Mouse (Mus musculus) intestine, embryonic 16.5 days (tissue): ENCODE results near the gene Camta1. TPM values are rescaled to one million over a fixed set of nuclear protein-coding genes. Genes with fewer than 3 reads are reported as not detected.

Experiments
- ATAC-seq: fragments of 200-750 bp; cut with Nextera tagmentation; 2 replicates; pipeline ENCODE4 v1.8.0; 2017; ENCODE audit warnings: moderate TSS enrichment, moderate library complexity
- H3K27ac ChIP-seq: fragments of 300-500 bp; sonication (generic); 2 replicates; pipeline ENCODE4 v1.5.1; 2014; ENCODE audit warnings: mild to moderate bottlenecking, low read length
- H3K27me3 ChIP-seq: fragments of 300-500 bp; sonication (generic); replicated peaks from 2 replicates; pipeline ENCODE4 v1.6.1; 2014; ENCODE audit warnings: low read length, control low read depth, mixed read lengths; ENCODE audit not compliant: control insufficient read depth, insufficient read depth
- H3K36me3 ChIP-seq: fragments of 300-500 bp; sonication (generic); 2 replicates; pipeline ENCODE4 v1.6.1; 2014; ENCODE audit warnings: low read length, control low read depth; ENCODE audit not compliant: control insufficient read depth, insufficient read depth
- H3K4me1 ChIP-seq: fragments of 300-500 bp; sonication (generic); 2 replicates; pipeline ENCODE4 v1.6.1; 2014; ENCODE audit warnings: low read length, control low read depth, mixed read lengths; ENCODE audit not compliant: control insufficient read depth, insufficient read depth
- H3K4me2 ChIP-seq: fragments of 300-500 bp; sonication (generic); 2 replicates; pipeline ENCODE4 v1.6.1; 2014; ENCODE audit warnings: low read depth, low read length, control low read depth
- H3K4me3 ChIP-seq: fragments of 300-500 bp; sonication (generic); 2 replicates; pipeline ENCODE4 v1.5.1; 2014; ENCODE audit warnings: mild to moderate bottlenecking, low read length
- H3K9ac ChIP-seq: fragments of 300-500 bp; sonication (generic); 2 replicates; pipeline ENCODE4 v1.6.1; 2014; ENCODE audit warnings: low read depth, low read length
- H3K9me3 ChIP-seq: fragments of 300-500 bp; sonication (generic); 2 replicates; pipeline ENCODE4 v1.6.1; 2016; ENCODE audit warnings: low read length, control low read depth; ENCODE audit not compliant: control insufficient read depth
- WGBS: fragments of 180-500 bp; shearing (Covaris S2); extraction: QIAGEN DNeasy Blood & Tissue Kit; methylation state at CpG from one replicate; pipeline ENCODE4 v1.1.7; 2014; 5-methylcytosine and 5-hydroxymethylcytosine counted together
- polyA plus RNA-seq: library from polyadenylated mRNA; unstranded; fragments of >200 nt; fragmentation: Nextera tagmentation; extraction: Ambion mirVana; gene quantifications from 2 replicates; pipeline ENCODE4 v1.2.1, GENCODE M21; 2015

The Camta1 gene
- polyA plus RNA-seq, 1 experiment from 2014 or later: 69.1 TPM

- Histone ChIP-seq H3K4me2 (no peak overlapping the region), H3K27me3 (no peaks in the 10 kb centered on the region), H3K36me3 (no peaks in the 10 kb centered on the region), H3K4me3 (no peak overlapping the region), H3K4me1 (no peaks in the 10 kb centered on the region), H3K9ac (no peak overlapping the region), H3K9me3 (no peaks in the 10 kb centered on the region), H3K27ac (no peak overlapping the region)
- WGBS: 47% methylated on average over 8 of the region's 8 CpGs
- no peak for ATAC-seq
These were observed 266.6 kb downstream of the Camta1 start for GRCm38 (mm10) chr4:151595116-151595515.

GRCm38 (mm10) chr4:151593042-151593441 is 268.6 kb downstream of the Camta1 start:
- Histone ChIP-seq H3K4me1 (no peaks in the 10 kb centered on the region), H3K4me3 (no peak overlapping the region), H3K9me3 (no peaks in the 10 kb centered on the region), H3K27me3 (no peaks in the 10 kb centered on the region), H3K27ac (no peak overlapping the region), H3K9ac (no peak overlapping the region), H3K36me3 (no peaks in the 10 kb centered on the region), H3K4me2 (no peak overlapping the region)
- 76% methylated on average over 7 of the region's 7 CpGs for WGBS
- ATAC-seq: no peak

DNA sequence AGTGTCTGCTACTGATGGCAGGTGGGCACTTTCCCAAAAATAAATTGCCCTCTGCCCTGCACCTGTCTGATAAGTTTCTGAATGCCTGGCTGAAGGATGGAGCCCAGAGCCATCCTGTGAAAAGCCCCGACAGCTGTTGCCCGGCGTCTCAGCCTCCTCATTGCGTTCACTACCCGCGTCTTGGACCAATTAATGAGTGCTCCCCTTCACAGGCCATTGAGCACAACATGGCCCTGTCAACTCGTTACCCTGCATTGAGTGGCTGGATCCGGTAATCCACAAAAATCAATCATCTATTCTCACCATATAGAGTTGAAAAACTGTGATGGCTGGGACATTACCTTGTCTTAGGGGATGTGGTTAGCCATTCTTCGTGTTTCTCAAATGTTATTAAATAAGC is 275.6 kb downstream of the Camta1 start:
- H3K27me3 ChIP-seq: no peaks in the 10 kb centered on the region
- no peak overlapping the region for H3K4me3 ChIP-seq
- H3K36me3 ChIP-seq: no peaks in the 10 kb centered on the region
- no peak overlapping the region for H3K4me2 ChIP-seq
- 72% methylated on average over 9 of the region's 9 CpGs for WGBS
- no peak overlapping the region for H3K27ac ChIP-seq
- H3K9me3 ChIP-seq: no peaks in the 10 kb centered on the region
- H3K4me1 ChIP-seq: no peaks in the 10 kb centered on the region
- no peak overlapping the region for H3K9ac ChIP-seq
- no peak for ATAC-seq

- no peak for ATAC-seq
- Histone ChIP-seq H3K9me3 (no peaks in the 10 kb centered on the region), H3K27ac (no peak overlapping the region), H3K4me3 (no peak overlapping the region), H3K4me1 (no peaks in the 10 kb centered on the region), H3K9ac (no peak overlapping the region), H3K27me3 (no peaks in the 10 kb centered on the region), H3K4me2 (no peak overlapping the region), H3K36me3 (no peaks in the 10 kb centered on the region)
- 70% methylated on average over 3 of the region's 3 CpGs for WGBS
These were observed 283.7 kb downstream of the Camta1 start for GRCm38 (mm10) chr4:151577961-151578360.

DNA sequence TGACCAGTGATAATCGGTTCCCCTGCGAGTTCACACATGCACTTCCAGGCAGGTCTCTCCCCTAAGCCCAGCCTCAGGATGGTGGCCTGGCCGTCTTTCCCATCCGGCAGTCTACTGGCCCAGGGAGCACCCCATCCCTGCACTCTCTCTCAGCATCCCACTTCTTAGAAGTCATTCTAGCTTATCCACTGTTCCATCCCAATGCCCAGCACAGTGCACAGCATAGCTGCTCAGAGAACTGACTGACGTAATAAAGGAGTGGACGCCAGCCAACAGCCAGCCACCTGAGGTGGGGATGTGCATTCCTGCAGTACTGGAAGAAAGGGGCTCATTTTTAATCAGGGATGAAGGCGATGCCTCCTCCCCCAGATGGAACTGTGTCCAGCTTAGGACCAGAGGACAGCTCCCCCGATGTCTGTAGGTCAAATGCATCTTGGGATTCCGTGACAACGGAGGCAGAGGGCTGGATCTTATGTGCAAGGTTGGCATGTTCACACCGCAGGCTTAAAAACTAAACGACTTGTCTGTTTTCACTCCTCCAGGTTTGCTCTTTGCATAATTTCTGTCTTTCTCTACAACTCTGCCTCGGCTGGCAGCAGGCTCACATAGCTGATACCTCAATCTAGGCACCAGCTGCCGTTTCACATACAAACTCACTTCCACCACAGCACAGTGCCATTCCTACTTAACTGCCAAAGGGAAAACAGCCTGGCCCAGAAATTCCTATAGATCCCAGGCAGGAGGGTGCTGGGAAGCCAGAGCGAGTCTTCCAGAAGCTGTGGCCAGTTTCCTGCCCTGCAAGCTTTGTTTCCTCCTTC is 285.2 kb downstream of the Camta1 start:
- no peak for ATAC-seq
- Histone ChIP-seq H3K9me3 (no peaks in the 10 kb centered on the region), H3K4me1 (no peaks in the 10 kb centered on the region), H3K4me2 (no peak overlapping the region), H3K27ac (no peak overlapping the region), H3K27me3 (no peaks in the 10 kb centered on the region), H3K9ac (no peak overlapping the region), H3K36me3 (no peaks in the 10 kb centered on the region), H3K4me3 (no peak overlapping the region)
- WGBS: 71% methylated on average over 15 of the region's 15 CpGs

DNA sequence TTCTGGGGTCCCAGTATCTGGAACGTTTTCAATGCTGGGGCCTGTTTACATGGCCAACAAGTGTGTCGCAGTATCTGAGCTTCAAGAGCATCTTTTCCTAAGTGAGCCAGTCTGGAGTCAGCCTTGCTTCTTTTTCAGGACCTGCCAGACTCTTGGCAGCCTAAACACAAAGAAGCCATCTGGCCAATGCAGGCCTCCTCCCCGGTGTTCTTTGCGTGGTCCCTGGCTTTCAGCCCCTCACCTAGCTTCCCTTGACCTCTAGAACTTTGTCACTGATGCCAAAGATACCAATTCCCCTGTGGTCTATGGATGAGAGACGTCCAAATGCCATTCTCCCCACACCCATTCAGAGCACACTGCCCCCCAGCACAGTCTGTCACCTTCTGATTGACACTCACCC is 289.0 kb downstream of the Camta1 start:
- Histone ChIP-seq H3K4me2 (no peak overlapping the region), H3K4me3 (no peak overlapping the region), H3K4me1 (no peaks in the 10 kb centered on the region), H3K36me3 (no peaks in the 10 kb centered on the region), H3K9ac (no peak overlapping the region), H3K27me3 (no peaks in the 10 kb centered on the region), H3K9me3 (no peaks in the 10 kb centered on the region), H3K27ac (no peak overlapping the region)
- WGBS: 67% methylated on average over 5 of the region's 5 CpGs
- no peak for ATAC-seq

DNA sequence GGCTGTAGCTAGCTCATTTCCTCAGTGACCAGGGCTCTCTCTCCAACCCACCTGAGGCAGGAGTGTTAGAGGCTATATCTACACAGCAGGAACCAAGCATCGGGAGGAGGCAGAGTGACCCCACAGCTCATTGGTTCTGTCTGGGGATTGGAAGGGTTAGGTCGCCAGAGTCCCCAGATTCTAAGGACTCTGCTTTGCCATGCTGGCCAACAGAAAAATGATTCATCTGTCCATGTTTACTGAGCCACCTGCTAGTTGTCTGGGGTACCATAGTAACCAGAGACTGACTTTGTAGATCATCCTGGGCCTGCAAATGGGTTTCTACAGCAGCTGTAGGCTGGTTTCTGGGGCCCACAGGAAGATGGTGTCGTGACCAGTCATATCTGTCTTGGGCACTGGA is 292.1 kb downstream of the Camta1 start:
- Histone ChIP-seq H3K4me3 (no peak overlapping the region), H3K9me3 (no peaks in the 10 kb centered on the region), H3K27ac (no peak overlapping the region), H3K4me2 (no peak overlapping the region), H3K27me3 (no peaks in the 10 kb centered on the region), H3K36me3 (no peaks in the 10 kb centered on the region), H3K9ac (no peak overlapping the region), H3K4me1 (no peaks in the 10 kb centered on the region)
- ATAC-seq: no peak
- 69% methylated on average over 3 of the region's 3 CpGs for WGBS

DNA sequence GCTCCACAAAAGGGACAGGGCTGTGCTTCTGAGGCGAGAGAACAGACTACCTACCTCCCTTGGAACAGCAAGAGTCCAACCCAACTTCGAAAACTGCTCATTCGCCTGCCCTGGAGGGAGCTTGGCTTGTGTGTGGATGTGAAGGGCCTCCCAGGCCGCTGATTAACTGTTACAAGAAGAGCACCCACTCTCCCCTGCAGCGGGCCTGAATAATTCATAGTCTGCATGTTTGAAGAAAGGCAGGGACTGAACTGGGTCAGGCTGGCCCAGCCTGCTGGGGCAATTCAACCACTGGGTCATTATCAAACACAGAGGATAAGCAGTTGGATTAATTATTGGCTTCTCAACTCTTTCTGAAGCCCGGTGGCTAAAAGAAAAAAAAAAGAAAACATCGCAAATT is 292.8 kb downstream of the Camta1 start:
- Histone ChIP-seq H3K4me3 (no peak overlapping the region), H3K4me1 (no peaks in the 10 kb centered on the region), H3K4me2 (no peak overlapping the region), H3K9me3 (no peaks in the 10 kb centered on the region), H3K36me3 (no peaks in the 10 kb centered on the region), H3K9ac (no peak overlapping the region), H3K27me3 (no peaks in the 10 kb centered on the region), H3K27ac (no peak overlapping the region)
- WGBS: 57% methylated on average over 7 of the region's 7 CpGs
- no peak for ATAC-seq

- H3K4me3 ChIP-seq: no peak overlapping the region
- H3K27ac ChIP-seq: no peak overlapping the region
- no peaks in the 10 kb centered on the region for H3K4me1 ChIP-seq
- no peaks in the 10 kb centered on the region for H3K27me3 ChIP-seq
- ATAC-seq: no peak
- no peak overlapping the region for H3K9ac ChIP-seq
- H3K4me2 ChIP-seq: no peak overlapping the region
- no peaks in the 10 kb centered on the region for H3K9me3 ChIP-seq
- no peaks in the 10 kb centered on the region for H3K36me3 ChIP-seq
- 80% methylated on average over 4 of the region's 4 CpGs for WGBS
These were observed 294.6 kb downstream of the Camta1 start for GRCm38 (mm10) chr4:151567105-151567504.

- 71% methylated on average over 9 of the region's 9 CpGs for WGBS
- Histone ChIP-seq H3K4me3 (no peak overlapping the region), H3K27me3 (no peaks in the 10 kb centered on the region), H3K9me3 (no peaks in the 10 kb centered on the region), H3K36me3 (no peaks in the 10 kb centered on the region), H3K27ac (no peak overlapping the region), H3K4me1 (no peaks in the 10 kb centered on the region), H3K4me2 (no peak overlapping the region), H3K9ac (no peak overlapping the region)
- ATAC-seq: no peak
These were observed 306.2 kb downstream of the Camta1 start for GRCm38 (mm10) chr4:151555505-151555904.
